Mouse (Mus musculus): ENCODE results near the gene Anxa6. TPM values are rescaled to one million over a fixed set of nuclear protein-coding genes. Genes with fewer than 3 reads are reported as not detected.
A peak's percentile ranks its signal among the peaks of the same experiment; 100 is the strongest.
"Not testable (repeated sequence)": the region's sequence is repeated elsewhere in the genome, so short reads cannot be mapped to it uniquely, and the experiment has no call there.

Gene Anxa6
- polyA plus RNA-seq, 1 experiment from 2014 or later = 428 TPM

- peak overlapping the region; percentile 75 for H3K4me2 ChIP-seq
- peaks cover 3% of the 10 kb centered on the region; the same call in 1 of the 2 replicates for H3K4me1 ChIP-seq
- H3K27me3 ChIP-seq = no peaks in the 10 kb centered on the region
- no peaks in the 10 kb centered on the region for H3K9me3 ChIP-seq
- H3K27ac ChIP-seq = peak overlapping the region; percentile 88
- ATAC-seq (ENCODE audit: borderline replicate concordance, extremely low read depth, low FRiP score, low TSS enrichment) = peak; percentile 97
- peak overlapping the region; percentile 87 for H3K4me3 ChIP-seq
- peak overlapping the region; percentile 78 for H3K9ac ChIP-seq
- H3K36me3 ChIP-seq = no peaks in the 10 kb centered on the region
- under 1% methylated on average over 59 of the region's 59 CpGs for WGBS
Measured at GRCm38 (mm10) chr11:54955735-54956480, 77.3 kb downstream of the Anxa6 start.

- ATAC-seq (ENCODE audit: borderline replicate concordance, extremely low read depth, low FRiP score, low TSS enrichment); H3K9me3 ChIP-seq; H3K27ac ChIP-seq; H3K36me3 ChIP-seq; H3K27me3 ChIP-seq; H3K4me1 ChIP-seq: not testable (repeated sequence)
- Histone ChIP-seq H3K4me3 (peak overlapping the region; percentile 87), H3K9ac (peak overlapping the region; percentile 78), H3K4me2 (peak overlapping the region; percentile 75)
- 38% methylated on average over 10 of the region's 10 CpGs for WGBS
Measured at GRCm38 (mm10) chr11:54955400-54955734, 77.9 kb downstream of the Anxa6 start.

GRCm38 (mm10) chr11:54954716-54955115 is 78.5 kb downstream of the Anxa6 start:
- H3K9me3 ChIP-seq = no peaks in the 10 kb centered on the region
- ATAC-seq (ENCODE audit: borderline replicate concordance, extremely low read depth, low FRiP score, low TSS enrichment) = no peak
- H3K36me3 ChIP-seq = no peaks in the 10 kb centered on the region
- H3K9ac ChIP-seq = no peak overlapping the region
- peak overlapping the region; percentile 75; the same call in 1 of the 2 replicates for H3K4me2 ChIP-seq
- no peak overlapping the region; the same call in 1 of the 2 replicates for H3K4me3 ChIP-seq
- H3K4me1 ChIP-seq = peaks cover 3% of the 10 kb centered on the region; the same call in 1 of the 2 replicates
- 83% methylated on average over 8 of the region's 8 CpGs for WGBS
- no peak overlapping the region for H3K27ac ChIP-seq
- no peaks in the 10 kb centered on the region for H3K27me3 ChIP-seq

GRCm38 (mm10) chr11:54953993-54954446 is 79.2 kb downstream of the Anxa6 start:
- no peak overlapping the region for H3K4me3 ChIP-seq
- no peaks in the 10 kb centered on the region for H3K27me3 ChIP-seq
- H3K36me3 ChIP-seq = no peaks in the 10 kb centered on the region
- no peak overlapping the region for H3K27ac ChIP-seq
- H3K4me2 ChIP-seq = no peak overlapping the region
- ATAC-seq (ENCODE audit: borderline replicate concordance, extremely low read depth, low FRiP score, low TSS enrichment) = no peak
- peaks cover 3% of the 10 kb centered on the region; the same call in 1 of the 2 replicates for H3K4me1 ChIP-seq
- WGBS = 48% methylated on average over 9 of the region's 9 CpGs
- no peaks in the 10 kb centered on the region for H3K9me3 ChIP-seq
- no peak overlapping the region for H3K9ac ChIP-seq

GRCm38 (mm10) chr11:54952651-54953050 is 80.6 kb downstream of the Anxa6 start:
- no peaks in the 10 kb centered on the region for H3K36me3 ChIP-seq
- H3K9me3 ChIP-seq = no peaks in the 10 kb centered on the region
- no peak overlapping the region for H3K9ac ChIP-seq
- no peak overlapping the region for H3K4me3 ChIP-seq
- H3K4me1 ChIP-seq = peaks cover 3% of the 10 kb centered on the region; the same call in 1 of the 2 replicates
- H3K27me3 ChIP-seq = no peaks in the 10 kb centered on the region
- H3K4me2 ChIP-seq = no peak overlapping the region
- no peak for ATAC-seq (ENCODE audit: borderline replicate concordance, extremely low read depth, low FRiP score, low TSS enrichment)
- no peak overlapping the region for H3K27ac ChIP-seq
- 61% methylated on average over 6 of the region's 6 CpGs for WGBS

- Histone ChIP-seq H3K27ac (no peak overlapping the region), H3K4me3 (no peak overlapping the region), H3K27me3 (no peaks in the 10 kb centered on the region), H3K9me3 (no peaks in the 10 kb centered on the region), H3K36me3 (no peaks in the 10 kb centered on the region), H3K4me1 (peaks cover 3% of the 10 kb centered on the region; the same call in 1 of the 2 replicates), H3K4me2 (no peak overlapping the region), H3K9ac (no peak overlapping the region)
- 75% methylated on average over 6 of the region's 6 CpGs for WGBS
- ATAC-seq (ENCODE audit: borderline replicate concordance, extremely low read depth, low FRiP score, low TSS enrichment) = no peak
Measured at GRCm38 (mm10) chr11:54950684-54951083, 82.6 kb downstream of the Anxa6 start.

GRCm38 (mm10) chr11:54949717-54950116 is 83.5 kb downstream of the Anxa6 start:
- H3K9me3 ChIP-seq = no peaks in the 10 kb centered on the region
- H3K27me3 ChIP-seq = no peaks in the 10 kb centered on the region
- no peak overlapping the region for H3K4me3 ChIP-seq
- ATAC-seq (ENCODE audit: borderline replicate concordance, extremely low read depth, low FRiP score, low TSS enrichment) = no peak
- no peak overlapping the region for H3K27ac ChIP-seq
- H3K36me3 ChIP-seq = no peaks in the 10 kb centered on the region
- peaks cover 3% of the 10 kb centered on the region; the same call in 1 of the 2 replicates for H3K4me1 ChIP-seq
- 40% methylated on average over 1 of the region's 1 CpGs for WGBS
- no peak overlapping the region for H3K9ac ChIP-seq
- no peak overlapping the region for H3K4me2 ChIP-seq

- Histone ChIP-seq H3K9me3 (no peaks in the 10 kb centered on the region), H3K36me3 (no peaks in the 10 kb centered on the region), H3K27ac (no peak overlapping the region), H3K9ac (no peak overlapping the region), H3K4me1 (no peaks in the 10 kb centered on the region), H3K4me3 (no peak overlapping the region), H3K27me3 (no peaks in the 10 kb centered on the region), H3K4me2 (no peak overlapping the region)
- WGBS = 80% methylated on average over 3 of the region's 3 CpGs
- ATAC-seq (ENCODE audit: borderline replicate concordance, extremely low read depth, low FRiP score, low TSS enrichment) = no peak
Measured at GRCm38 (mm10) chr11:54944702-54945101, 88.5 kb downstream of the Anxa6 start.

GRCm38 (mm10) chr11:54940056-54940455 is 93.2 kb downstream of the Anxa6 start:
- no peak overlapping the region for H3K27ac ChIP-seq
- peaks cover 8% of the 10 kb centered on the region; the same call in 1 of the 2 replicates for H3K36me3 ChIP-seq
- no peaks in the 10 kb centered on the region for H3K27me3 ChIP-seq
- H3K9ac ChIP-seq = no peak overlapping the region
- WGBS = 79% methylated on average over 7 of the region's 7 CpGs
- no peak overlapping the region for H3K4me2 ChIP-seq
- no peaks in the 10 kb centered on the region for H3K9me3 ChIP-seq
- H3K4me3 ChIP-seq = no peak overlapping the region
- ATAC-seq (ENCODE audit: borderline replicate concordance, extremely low read depth, low FRiP score, low TSS enrichment) = no peak
- peaks cover 8% of the 10 kb centered on the region for H3K4me1 ChIP-seq

- Histone ChIP-seq H3K9me3 (no peaks in the 10 kb centered on the region), H3K4me3 (no peak overlapping the region), H3K27me3 (no peaks in the 10 kb centered on the region), H3K27ac (no peak overlapping the region), H3K9ac (no peak overlapping the region), H3K36me3 (peaks cover 8% of the 10 kb centered on the region; the same call in 1 of the 2 replicates), H3K4me1 (peaks cover 8% of the 10 kb centered on the region), H3K4me2 (no peak overlapping the region)
- 89% methylated on average over 8 of the region's 8 CpGs for WGBS
- ATAC-seq (ENCODE audit: borderline replicate concordance, extremely low read depth, low FRiP score, low TSS enrichment) = no peak
Measured at GRCm38 (mm10) chr11:54939501-54939900, 93.7 kb downstream of the Anxa6 start.

GRCm38 (mm10) chr11:54936771-54937140 is 96.5 kb downstream of the Anxa6 start:
- no peak overlapping the region for H3K4me3 ChIP-seq
- no peak for ATAC-seq (ENCODE audit: borderline replicate concordance, extremely low read depth, low FRiP score, low TSS enrichment)
- no peak overlapping the region for H3K27ac ChIP-seq
- 71% methylated on average over 3 of the region's 3 CpGs for WGBS
- no peak overlapping the region for H3K4me2 ChIP-seq
- H3K36me3 ChIP-seq = peaks cover 19% of the 10 kb centered on the region; the same call in 1 of the 2 replicates
- H3K9me3 ChIP-seq = no peaks in the 10 kb centered on the region
- H3K9ac ChIP-seq = no peak overlapping the region
- peaks cover 8% of the 10 kb centered on the region for H3K4me1 ChIP-seq
- H3K27me3 ChIP-seq = no peaks in the 10 kb centered on the region

- H3K27ac ChIP-seq = 0 out of 2 replicates have a peak overlapping the region, but pooled peaks have one; percentile 11
- H3K9me3 ChIP-seq = no peaks in the 10 kb centered on the region
- peak overlapping the region; percentile 10; the same call in 1 of the 2 replicates for H3K4me2 ChIP-seq
- no peak overlapping the region for H3K9ac ChIP-seq
- peaks cover 8% of the 10 kb centered on the region for H3K4me1 ChIP-seq
- no peak overlapping the region for H3K4me3 ChIP-seq
- no peaks in the 10 kb centered on the region for H3K27me3 ChIP-seq
- 27% methylated on average over 12 of the region's 12 CpGs for WGBS
- peak; percentile 69 for ATAC-seq (ENCODE audit: borderline replicate concordance, extremely low read depth, low FRiP score, low TSS enrichment)
- H3K36me3 ChIP-seq = peaks cover 19% of the 10 kb centered on the region; the same call in 1 of the 2 replicates
Measured at GRCm38 (mm10) chr11:54936035-54936770, 97.0 kb downstream of the Anxa6 start.

Measured in lung, embryonic 15.5 days (tissue).